ENCODE assay signal across 10 mouse cellular contexts in genomic region chr16:35587046-35587779, GRCm38 (mm10). TPM values are rescaled to one million over a fixed set of nuclear protein-coding genes. Genes with fewer than 3 reads are reported as not detected.
DNase-seq lines count a peak whose midpoint lies in the region; ATAC-seq and TF ChIP-seq lines count a peak whose summit lies in the region.
"Had no signal": no experiment of that assay in that cellular context is flagged by ENCODE, and none has a peak within 500 bp of the region (broad histone marks: within the 10 kb centered on the region; RNA-seq: fewer than 3 reads in every experiment).

No protein-coding gene starts in this region.

- TF ChIP-seq POLR2A in kidney, adult 2 months (IDR thresholded peaks at IDR 0.05; ENCODE audit: low read depth, low read length), result no peak

- no peak for TF ChIP-seq CTCF in kidney, adult 2 months (conservative IDR thresholded peaks at IDR 0.05; ENCODE audit: insufficient read depth, insufficient read length, low read depth, low read length)

- DNase-seq in heart, adult 9 months (ENCODE audit: low spot score in 2 of 2), result no peak
- peak; percentile 31 for DNase-seq in R1 (ENCODE audit: low read depth, low spot score)
- no peak for DNase-seq in midbrain, embryonic 11.5 days (ENCODE audit: low spot score, missing footprints)
- DNase-seq in thymus, postnatal 4 days, result no peak
- no peak for DNase-seq in kidney, adult 2 months
- DNase-seq in spleen, postnatal 10 days (ENCODE audit: low spot score in 2 of 2), result no peak
- DNase-seq: cerebellum, adult 8-10 months; lung, postnatal 10 days had no signal

- H3K4me2 ChIP-seq in heart, embryonic 14.5 days (ENCODE audit: low read length), result peak overlapping the region; percentile 68
- H3K4me2 ChIP-seq in forebrain, embryonic 15.5 days (replicated peaks), result peak overlapping the region; percentile 46
- peak overlapping the region; percentile 40 for H3K4me2 ChIP-seq in midbrain, embryonic 11.5 days

- ATAC-seq in heart, embryonic 14.5 days (ENCODE audit: insufficient number of reproducible peaks, insufficient read depth, low FRiP score, low read depth), result no peak
- ATAC-seq in forebrain, embryonic 15.5 days (replicated peaks), result no peak
- ATAC-seq in midbrain, embryonic 11.5 days (ENCODE audit: low FRiP score), result no peak; the same call in 1 of the 2 replicates

- no peaks in the 10 kb centered on the region for H3K9me3 ChIP-seq in heart, embryonic 14.5 days (ENCODE audit: control insufficient read depth, low read length)
- no peaks in the 10 kb centered on the region for H3K9me3 ChIP-seq in forebrain, embryonic 15.5 days
- H3K9me3 ChIP-seq in midbrain, embryonic 11.5 days (ENCODE audit: control insufficient read depth, low read length), result no peaks in the 10 kb centered on the region

- no peak overlapping the region for H3K4me3 ChIP-seq in heart, embryonic 14.5 days (ENCODE audit: control insufficient read depth in 1 of 2, insufficient read depth in 1 of 2, low read depth in 1 of 2, low read length in 2 of 2)
- 0 out of 2 replicates have a peak overlapping the region, but pooled peaks have one; percentile 22 for H3K4me3 ChIP-seq in forebrain, embryonic 15.5 days
- no peak overlapping the region for H3K4me3 ChIP-seq in midbrain, embryonic 11.5 days (ENCODE audit: low read depth, low read length)
- no peak overlapping the region for H3K4me3 ChIP-seq in kidney, adult 2 months (ENCODE audit: insufficient read depth, low read depth, low read length)

- 0 out of 2 replicates have a peak overlapping the region, but pooled peaks have one; percentile 38 for H3K9ac ChIP-seq in heart, embryonic 14.5 days (ENCODE audit: low read length)
- H3K9ac ChIP-seq in forebrain, embryonic 15.5 days (replicated peaks), result peak overlapping the region; percentile 38
- H3K9ac ChIP-seq in midbrain, embryonic 11.5 days (ENCODE audit: low read length), result peak overlapping the region; percentile 43

- H3K27ac ChIP-seq in heart, embryonic 14.5 days (replicated peaks in 1 of 2; ENCODE audit: control insufficient read depth in 1 of 2, insufficient read depth in 1 of 2, low read depth in 2 of 2, low read length in 2 of 2), result no peak overlapping the region
- H3K27ac ChIP-seq in forebrain, embryonic 15.5 days (replicated peaks), result peak overlapping the region; percentile 84
- peak overlapping the region; percentile 96 for H3K27ac ChIP-seq in midbrain, embryonic 11.5 days (ENCODE audit: low read depth, low read length)
- H3K27ac ChIP-seq in kidney, adult 2 months (ENCODE audit: insufficient read depth, low read depth, low read length), result no peak overlapping the region

- peaks cover 26% of the 10 kb centered on the region for H3K27me3 ChIP-seq in heart, embryonic 14.5 days (ENCODE audit: control insufficient read depth, insufficient read depth, low read length)
- H3K27me3 ChIP-seq in forebrain, embryonic 15.5 days, result no peaks in the 10 kb centered on the region
- H3K27me3 ChIP-seq in midbrain, embryonic 11.5 days (ENCODE audit: control insufficient read depth, insufficient read depth, low read length), result no peaks in the 10 kb centered on the region
- no peaks in the 10 kb centered on the region for H3K27me3 ChIP-seq in kidney, adult 2 months (replicated peaks; ENCODE audit: control insufficient read depth, insufficient read depth, low read length)

- peaks cover 9 to 12% of the 10 kb centered on the region in 2 experiments for H3K4me1 ChIP-seq in heart, embryonic 14.5 days (ENCODE audit: control insufficient read depth in 2 of 2, insufficient read depth in 2 of 2, low read length in 2 of 2)
- peaks cover 80% of the 10 kb centered on the region for H3K4me1 ChIP-seq in forebrain, embryonic 15.5 days
- H3K4me1 ChIP-seq in midbrain, embryonic 11.5 days (ENCODE audit: control insufficient read depth, insufficient read depth, low read length), result peaks cover 81% of the 10 kb centered on the region
- H3K4me1 ChIP-seq in kidney, adult 2 months (ENCODE audit: control insufficient read depth, insufficient read depth, low read length), result no peaks in the 10 kb centered on the region

- no peaks in the 10 kb centered on the region for H3K36me3 ChIP-seq in heart, embryonic 14.5 days (ENCODE audit: control insufficient read depth, insufficient read depth, low read length)
- H3K36me3 ChIP-seq in forebrain, embryonic 15.5 days, result no peaks in the 10 kb centered on the region
- H3K36me3 ChIP-seq in midbrain, embryonic 11.5 days (ENCODE audit: control insufficient read depth, insufficient read depth, low read length), result no peaks in the 10 kb centered on the region
- H3K36me3 ChIP-seq in kidney, adult 2 months (ENCODE audit: control insufficient read depth, insufficient read depth, low read length), result no peaks in the 10 kb centered on the region

- 68% methylated on average over 8 of the region's 8 CpGs for WGBS in heart, embryonic 14.5 days
- WGBS in forebrain, embryonic 15.5 days, result 36% methylated on average over 8 of the region's 8 CpGs
- 33% methylated on average over 8 of the region's 8 CpGs for WGBS in midbrain, embryonic 11.5 days
- 81% methylated on average over 8 of the region's 8 CpGs for WGBS in kidney, adult 2 months

RNA-seq across cellular contexts. Expression of gene Sema5b, which starts 46.3 kb away (rescaled TPM):
- 1.1 and 1.9 TPM in 2 replicates for polyA plus RNA-seq in heart, embryonic 14.5 days (2014; fragmentation: Nextera tagmentation; extraction: Ambion mirVana)
- polyA plus RNA-seq in forebrain, embryonic 15.5 days (2015; fragmentation: Nextera tagmentation; extraction: Ambion mirVana), result 31.5 and 34.0 TPM in 2 replicates
- polyA plus RNA-seq in midbrain, embryonic 11.5 days (2014; fragmentation: Nextera tagmentation; extraction: Ambion mirVana), result 31.1 and 31.7 TPM in 2 replicates
- polyA plus RNA-seq in kidney, adult 2 months (2012; rRNA removed), result 1.4 and 1.9 TPM in 2 replicates

Comparison
In these comparisons a context has a peak if more than half of its experiments do, and no peak if none do; other contexts are left out.
1. H3K27ac ChIP-seq: peak in forebrain, embryonic 15.5 days (single experiment) and midbrain, embryonic 11.5 days (single experiment); none in heart, embryonic 14.5 days (0 of 2) and kidney, adult 2 months (single experiment).
2. RNA of gene Sema5b, which starts 46.3 kb away (polyA plus RNA-seq): 31.5 to 34.0 TPM in forebrain, embryonic 15.5 days and 31.1 to 31.7 TPM in midbrain, embryonic 11.5 days; 1.1 to 1.9 TPM in heart, embryonic 14.5 days and 1.4 to 1.9 TPM in kidney, adult 2 months; every median in the first group is over 10 times any median in the second.
3. Peak in every context shown above with its lines, with median percentiles within 50 percentile points of each other: H3K4me2 ChIP-seq and H3K9ac ChIP-seq.